Mouse (Mus musculus) bone marrow, adult 2 months (tissue): ENCODE measurements around the gene Celf5.

Experiments
- CTCF ChIP-seq: fragments of 200-500 bp; IDR thresholded peaks from 2 replicates; pipeline ENCODE4 v1.5.1; 2011; ENCODE audit warnings: low read length, control low read depth; ENCODE audit not compliant: control insufficient read depth, insufficient read depth
- POLR2A ChIP-seq: fragments of 200-500 bp; IDR thresholded peaks from 2 replicates; pipeline ENCODE4 v1.6.1; 2011; ENCODE audit warnings: low read depth, mild to moderate bottlenecking, control low read depth, low read length, borderline replicate concordance; ENCODE audit not compliant: control insufficient read depth

GRCm38 (mm10) chr10:81466881-81467280, 15.6 kb downstream of the Celf5 start:
- no peak for TF ChIP-seq CTCF
- no peak for TF ChIP-seq POLR2A
